Mouse (Mus musculus) liver, adult 2 months (tissue): ENCODE measurements around the gene Ift46.

ENCODE experiments used
- CTCF ChIP-seq: fragments of 200-500 bp; IDR thresholded peaks from 2 replicates; pipeline ENCODE4 v1.5.1; 2011; ENCODE audit warnings: low read depth, low read length, control low read depth
- POLR2A ChIP-seq: fragments of 200-500 bp; IDR thresholded peaks from 2 replicates; pipeline ENCODE4 v1.6.1; 2011; ENCODE audit warnings: low read length, control low read depth; ENCODE audit not compliant: insufficient read depth; ENCODE audit errors: extremely low read depth

- no peak for TF ChIP-seq POLR2A
- no peak for TF ChIP-seq CTCF
Measured at GRCm38 (mm10) chr9:44799958-44800324, 32.2 kb downstream of the Ift46 start.
